Mouse (Mus musculus): ENCODE data around the gene Ssbp2.

Gene Ssbp2

GRCm38 (mm10) chr13:91723736-91724119 is 263.6 kb downstream of the Ssbp2 start:
- CTCF ChIA-PET: no interaction called here

DNA sequence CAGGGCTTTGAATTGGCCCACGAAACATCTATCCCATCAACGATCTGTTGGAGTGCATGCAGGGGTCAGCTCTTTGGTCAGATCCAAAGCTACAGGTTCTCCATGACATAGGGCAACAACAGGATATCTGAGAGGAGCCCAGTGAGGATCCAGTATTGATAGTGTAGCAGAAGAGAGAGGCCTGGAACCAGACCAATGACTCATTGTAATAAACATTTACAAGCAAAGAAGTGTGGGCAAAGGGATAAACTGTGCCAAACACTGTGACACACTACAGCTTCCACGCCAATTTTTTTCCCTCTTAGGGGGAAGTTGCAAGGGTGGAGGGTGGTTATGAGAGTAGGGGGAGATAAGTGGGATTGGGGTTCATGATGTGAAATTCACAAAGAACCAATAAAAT is 264.1 kb downstream of the Ssbp2 start:
- CTCF ChIA-PET: no interaction called here

- CTCF ChIA-PET: no interaction called here
Measured at GRCm38 (mm10) chr13:91725130-91725529, 265.0 kb downstream of the Ssbp2 start.

DNA sequence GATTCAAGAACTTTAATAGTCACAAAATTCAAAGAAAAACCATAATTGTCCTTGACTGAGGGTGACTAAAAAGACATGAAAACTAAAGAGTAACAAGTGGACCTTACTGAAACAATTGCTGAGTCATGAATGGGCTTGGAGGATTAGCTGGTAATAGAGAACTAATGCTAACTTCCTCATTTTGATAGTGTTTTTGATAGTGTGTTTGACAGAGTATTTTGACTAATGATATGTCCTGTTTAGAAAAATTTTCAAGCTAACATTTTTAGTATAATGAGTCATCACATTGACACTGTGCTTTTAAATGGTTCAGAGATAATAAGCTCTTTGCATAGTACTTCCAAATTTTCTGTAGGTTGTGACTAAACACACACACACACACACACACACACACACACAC is 267.8 kb downstream of the Ssbp2 start:
- CTCF ChIA-PET: interaction anchor here (0.7 kb wide), 1 partner anchor 1174 kb away, joined by 7 read pairs; no protein-coding TSS in a partner anchor

DNA sequence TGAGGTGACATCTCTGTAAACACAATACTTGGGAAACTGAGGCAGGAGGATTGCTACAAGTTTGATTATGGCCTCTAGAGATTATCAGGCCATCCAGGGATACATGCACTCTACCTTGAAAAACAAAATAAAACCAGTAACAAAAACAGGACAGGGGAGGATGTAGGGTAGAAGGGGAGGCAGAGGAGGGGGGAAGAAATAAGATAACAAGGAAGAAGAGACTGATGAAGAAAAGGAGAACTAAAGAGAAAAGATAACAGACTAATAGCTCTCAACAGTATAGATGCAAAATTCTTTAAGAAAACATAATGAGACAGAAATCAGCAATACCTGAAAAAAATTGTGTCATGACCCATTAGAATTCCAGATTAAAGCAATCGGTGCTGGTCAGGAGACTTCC is 277.1 kb downstream of the Ssbp2 start:
- CTCF ChIA-PET: no interaction called here

GRCm38 (mm10) chr13:91740851-91741250 is 280.8 kb downstream of the Ssbp2 start:
- CTCF ChIA-PET: no interaction called here

DNA sequence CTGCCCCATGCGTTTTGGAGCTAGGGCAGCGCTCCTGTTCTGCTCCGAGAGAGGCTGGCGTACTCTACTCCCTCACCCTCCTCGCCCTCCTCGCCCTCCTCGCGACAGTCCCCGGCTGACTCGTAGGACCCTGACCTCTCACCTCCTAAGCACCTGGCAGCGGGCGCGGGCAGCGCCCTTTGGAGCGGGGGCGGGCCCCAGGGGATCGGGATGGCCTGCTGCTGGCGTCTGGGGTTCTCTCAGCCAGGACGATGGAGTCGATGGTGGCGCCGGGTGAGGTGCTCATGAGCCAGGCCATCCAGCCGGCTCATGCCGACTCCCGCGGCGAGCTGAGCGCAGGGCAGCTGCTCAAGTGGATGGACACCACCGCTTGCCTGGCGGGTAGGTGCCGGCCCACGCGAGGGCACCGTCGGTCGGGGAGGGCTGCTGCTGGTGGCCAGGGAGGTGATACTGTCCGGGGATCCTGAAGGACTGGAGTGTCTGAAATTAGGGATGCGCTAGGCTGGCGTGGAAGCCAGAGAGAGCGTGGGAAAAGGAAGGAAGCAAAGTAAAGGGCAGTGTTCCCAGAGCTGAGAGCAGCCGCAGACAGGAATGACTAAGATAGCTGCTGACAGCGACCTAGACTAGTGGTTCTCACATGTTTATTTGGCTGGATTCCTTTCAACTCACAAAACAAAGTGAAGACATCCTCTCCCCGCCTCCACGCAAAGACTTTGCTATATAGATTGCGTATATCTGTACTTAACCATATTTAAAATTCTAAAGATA is 281.4 kb downstream of the Ssbp2 start, which contains the start of gene Acot12:
TSS of gene Acot12 (plus strand) at position 233 of the 768 bp plus-strand sequence.
- CTCF ChIA-PET: no interaction called here

DNA sequence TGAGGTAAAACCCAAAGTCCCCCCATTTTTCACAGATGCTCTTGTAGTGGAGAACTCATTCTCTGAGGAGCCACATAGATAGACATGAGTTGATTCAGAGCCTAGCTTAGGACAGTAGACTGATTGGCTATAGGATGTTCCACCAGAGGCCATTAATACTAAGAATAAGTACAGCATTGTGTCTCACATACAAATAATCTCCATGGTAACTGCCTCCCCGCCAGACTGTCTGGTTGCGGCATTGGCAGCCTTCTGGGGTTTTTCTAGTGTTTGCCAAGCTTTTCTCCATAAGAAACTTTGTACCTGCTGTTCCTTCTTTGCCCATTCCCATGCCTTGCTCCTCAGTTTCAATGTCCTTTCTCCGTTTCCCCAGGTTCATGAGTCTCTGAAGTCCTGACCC is 283.1 kb downstream of the Ssbp2 start:
- CTCF ChIA-PET: no interaction called here

DNA sequence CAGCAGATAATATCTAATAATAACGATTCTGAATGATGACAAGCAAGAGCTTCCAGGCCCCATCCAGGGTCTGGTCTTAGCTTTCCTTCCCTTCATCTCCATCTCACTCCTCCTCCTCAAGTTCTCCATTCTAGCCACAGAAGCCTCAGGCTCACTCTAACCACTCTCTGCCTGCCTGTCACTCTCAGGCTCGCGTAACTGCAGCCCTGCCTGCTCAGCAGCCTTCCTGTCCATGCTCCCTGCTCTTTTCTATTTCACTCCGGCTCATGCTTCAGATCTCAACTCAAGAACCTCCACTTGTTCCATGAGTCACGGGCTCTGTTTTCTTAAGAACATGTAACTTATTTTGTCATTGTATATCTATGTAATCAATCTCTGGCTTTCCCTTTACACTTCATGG is 286.4 kb downstream of the Ssbp2 start:
- CTCF ChIA-PET: no interaction called here

GRCm38 (mm10) chr13:91748401-91748800 is 288.3 kb downstream of the Ssbp2 start:
- CTCF ChIA-PET: interaction anchor here (0.5 kb wide), 1 partner anchor 1964 kb away, joined by 11 read pairs; no protein-coding TSS in a partner anchor

DNA sequence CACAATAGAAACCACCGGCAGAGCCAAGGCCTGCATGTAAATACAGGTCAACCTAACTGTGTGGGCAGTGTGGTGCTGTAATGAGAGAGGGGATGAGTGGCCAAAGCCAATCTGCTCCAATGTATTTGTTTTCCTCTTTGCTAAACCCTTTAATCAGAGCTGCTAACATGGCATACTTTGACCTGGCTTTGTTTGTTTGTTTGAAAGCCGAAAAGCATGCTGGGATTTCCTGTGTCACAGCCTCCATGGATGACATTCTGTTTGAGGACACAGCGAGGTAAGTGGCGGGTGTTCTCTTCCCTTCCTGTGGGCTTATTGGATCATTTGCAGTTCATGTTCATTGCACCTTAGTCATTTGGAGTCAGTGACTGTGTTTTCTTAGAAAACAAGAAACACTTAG is 289.9 kb downstream of the Ssbp2 start:
- CTCF ChIA-PET: no interaction called here
